Mouse (Mus musculus) kidney, postnatal 25 days (tissue): ENCODE results near the gene Wdr74.

Experiments
- DNase-seq, 2 experiments: peaks; one replicate each; pipeline ENCODE4 v3.0.0; 2021; ENCODE audit warnings: mixed read lengths in 2 of 2

The Wdr74 gene

DNA sequence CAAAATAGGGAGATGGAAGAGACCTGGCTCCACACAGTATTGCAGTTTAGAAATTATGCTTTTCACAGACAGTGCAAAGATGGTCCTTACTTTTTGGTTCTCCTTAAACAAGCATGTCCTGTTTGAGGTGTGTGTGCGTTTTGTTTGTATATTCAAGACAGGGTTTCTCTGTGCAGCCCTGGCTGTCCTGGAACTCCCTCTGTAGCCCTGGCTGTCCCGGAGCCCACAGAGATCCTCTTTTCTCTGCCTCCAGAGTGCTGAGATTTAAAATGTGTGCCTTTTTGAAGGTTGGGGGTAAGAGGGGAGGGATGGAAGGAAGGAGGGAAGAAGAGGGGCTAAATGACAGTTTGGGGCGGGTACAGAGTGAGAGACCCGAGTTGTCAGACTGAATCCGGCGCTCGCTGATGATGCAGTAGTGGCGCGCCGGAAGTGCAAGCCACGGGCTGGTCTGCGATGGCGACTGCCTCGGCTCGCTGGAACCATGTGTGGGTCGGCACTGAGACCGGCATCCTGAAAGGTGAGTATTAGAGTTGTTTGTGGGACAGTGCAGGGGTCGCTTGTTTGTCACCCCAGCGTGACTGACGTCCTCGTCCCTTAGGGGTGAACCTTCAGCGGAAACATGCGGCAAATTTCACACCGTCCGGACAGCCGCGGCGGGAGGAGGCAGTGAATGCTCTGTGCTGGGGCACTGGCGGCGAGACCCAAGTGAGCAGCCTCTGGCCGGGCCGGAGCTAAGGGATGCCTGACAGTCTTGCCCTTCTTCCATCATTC is at the start of gene Wdr74:
Gene Wdr74 (plus strand): TSS at position 439 of the 771 bp plus-strand sequence.
- DNase-seq = peak; percentile 94 to 95

DNA sequence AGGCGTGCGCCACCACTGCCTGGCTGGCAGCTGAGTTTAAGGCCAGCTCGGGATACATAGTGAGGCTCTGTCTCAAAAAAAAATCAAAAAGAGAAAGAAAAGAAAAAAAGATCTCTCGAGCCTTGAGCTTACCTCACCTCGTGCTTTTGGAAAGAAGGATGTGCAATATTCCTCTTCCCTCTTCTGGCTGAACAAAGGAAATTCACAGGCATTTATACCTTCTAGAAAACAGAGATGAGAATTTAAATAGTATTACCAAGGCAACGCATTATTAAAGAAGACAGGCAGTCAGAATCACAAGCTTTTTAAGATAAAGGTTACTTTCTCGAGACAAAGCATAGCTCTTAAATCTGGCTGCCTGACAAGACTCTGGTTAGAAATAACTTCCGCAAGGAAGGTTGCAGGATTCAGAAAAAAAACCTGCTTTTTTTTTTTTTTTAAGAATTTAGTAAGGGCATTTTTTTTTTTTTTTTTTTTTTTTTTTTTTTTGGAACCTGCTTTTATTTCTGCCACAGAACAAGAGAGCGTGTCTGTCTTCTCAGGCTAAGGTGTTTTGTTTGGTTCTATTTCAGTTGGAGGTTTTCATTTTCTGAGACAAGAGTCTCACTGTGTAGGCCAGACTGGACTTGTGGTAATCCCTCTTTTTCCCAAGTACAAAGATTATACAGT is 43.6 kb upstream of the Wdr74 start:
- no peak for DNase-seq

DNA sequence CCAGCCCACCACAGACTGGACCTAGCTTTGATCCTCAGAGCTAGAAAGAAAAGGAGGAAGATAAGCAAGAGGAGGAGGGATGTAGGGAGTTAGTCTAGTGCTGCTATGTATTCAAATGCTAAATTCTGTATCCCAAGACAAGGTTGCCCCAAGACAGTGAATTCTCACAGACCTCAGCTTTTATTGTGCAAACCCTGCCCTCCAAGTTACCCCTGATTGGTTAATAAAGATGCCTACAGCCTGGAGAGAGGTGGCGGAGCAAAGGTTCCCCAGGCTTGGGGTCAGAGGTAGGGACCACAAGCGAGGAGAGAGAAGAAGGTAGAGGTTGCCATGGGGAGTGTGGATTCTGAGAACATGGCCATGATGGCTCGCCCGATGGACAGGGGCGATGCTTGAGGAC is 42.9 kb upstream of the Wdr74 start:
- no peak for DNase-seq

DNA sequence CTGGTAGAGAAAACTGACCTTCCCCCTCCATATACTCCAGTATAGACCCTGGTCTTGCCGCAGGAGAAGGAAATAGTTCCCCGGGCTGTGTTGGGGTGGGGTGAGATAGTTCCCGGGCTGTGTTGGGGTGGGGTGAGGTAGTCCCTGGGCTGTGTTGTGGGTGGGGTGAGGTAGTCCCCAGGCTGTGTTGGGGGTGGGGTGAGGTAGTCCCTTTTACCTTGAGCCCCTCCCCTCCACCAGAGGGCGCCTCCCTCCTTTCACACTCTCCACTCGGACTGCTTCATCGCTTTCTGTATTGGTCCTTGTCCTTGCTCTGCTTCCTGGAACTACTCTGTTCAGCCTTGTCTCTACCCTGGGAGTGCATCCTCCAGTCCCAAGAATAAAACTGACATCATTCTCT is 40.3 kb upstream of the Wdr74 start:
- peak; percentile 80 to 83 for DNase-seq

DNA sequence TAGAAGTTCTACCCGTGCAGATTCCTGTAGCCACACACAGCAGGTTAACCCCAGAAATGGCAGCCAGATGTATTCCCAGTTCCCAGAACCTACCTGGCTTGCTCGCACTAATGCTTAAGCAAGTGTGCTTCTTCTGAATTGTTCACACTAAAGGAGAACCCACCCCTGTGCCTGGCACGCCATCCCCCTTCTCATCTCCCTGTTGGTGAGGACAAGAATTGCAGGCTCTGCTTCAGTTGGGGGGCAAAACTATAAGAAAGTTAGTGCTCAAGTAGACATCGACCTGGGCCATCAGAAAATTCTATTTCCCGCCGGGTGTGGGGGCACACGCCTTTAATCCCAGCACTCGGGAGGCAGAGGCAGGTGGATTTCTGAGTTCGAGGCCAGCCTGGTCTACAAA is 36.0 kb upstream of the Wdr74 start:
- DNase-seq = no peak

DNA sequence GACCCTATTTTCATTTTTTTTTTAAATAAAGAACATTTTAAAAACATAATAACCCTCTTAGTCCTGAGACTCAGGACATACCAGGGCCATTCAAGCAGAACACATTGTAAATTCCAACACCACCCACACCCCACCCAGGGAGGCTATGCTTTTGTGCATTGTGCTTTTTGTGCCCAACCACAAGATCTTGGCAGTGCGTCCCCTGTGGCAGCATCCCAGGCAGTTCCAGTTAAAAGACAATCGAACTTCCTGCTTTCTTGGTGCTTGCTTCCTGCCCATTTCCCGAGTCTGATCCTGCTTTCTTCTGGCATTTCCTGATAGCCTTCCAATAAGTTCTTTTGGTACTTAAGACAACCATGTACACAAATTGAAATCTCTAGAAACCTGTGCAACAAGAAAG is 33.2 kb upstream of the Wdr74 start:
- DNase-seq = peak; percentile 69 to 84

DNA sequence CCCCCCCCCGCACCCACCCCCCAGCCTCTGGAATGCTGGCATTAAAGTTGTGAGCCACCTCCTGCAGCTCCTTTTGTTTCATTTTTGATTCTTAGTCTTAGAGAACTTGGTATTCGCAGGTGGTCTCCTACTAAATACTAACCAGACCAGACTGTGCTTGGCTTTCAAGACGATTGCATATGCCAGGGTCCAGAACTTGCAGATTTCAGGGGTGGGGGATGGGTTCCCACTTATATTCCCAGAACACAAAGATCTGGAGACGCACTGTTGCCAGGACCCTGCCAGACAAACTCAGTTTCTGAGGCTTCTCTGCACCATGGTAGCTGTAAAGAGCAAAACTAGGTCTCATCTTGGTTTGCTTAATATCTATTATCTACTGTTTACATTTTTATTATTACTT is 32.1 kb upstream of the Wdr74 start:
- no peak for DNase-seq

DNA sequence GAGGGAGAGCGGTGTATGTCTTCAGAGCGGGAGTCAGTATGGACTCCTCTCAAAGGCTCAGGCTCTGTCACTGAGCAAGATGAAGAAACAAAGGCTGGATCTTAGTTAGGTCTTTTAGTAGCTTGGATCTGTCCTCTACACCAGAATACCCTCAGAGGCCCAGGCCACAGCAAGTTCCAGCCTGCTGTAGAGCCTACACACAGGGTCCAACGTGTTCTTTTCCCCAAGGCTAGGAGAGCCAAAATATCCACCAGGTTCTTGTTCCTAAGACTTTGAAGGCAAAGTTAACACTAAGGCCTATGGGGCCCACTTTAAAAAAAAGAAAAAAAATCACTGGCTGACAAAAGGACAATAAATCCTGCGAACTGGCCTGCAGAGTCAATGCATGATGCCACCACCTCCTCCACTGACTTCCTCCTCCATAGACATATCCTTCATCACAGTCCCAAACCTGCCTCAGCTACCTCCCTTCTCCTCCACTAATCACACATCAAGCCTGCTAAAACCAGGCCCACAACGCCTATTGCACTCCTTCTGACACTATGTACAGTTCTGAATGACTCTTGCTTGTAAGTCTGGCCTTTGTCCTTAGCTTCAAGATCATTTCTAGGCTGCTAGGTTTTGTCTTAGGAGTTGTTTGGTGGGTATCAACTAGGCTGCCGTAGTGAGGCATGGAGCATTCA is 30.5 kb upstream of the Wdr74 start:
- no peak for DNase-seq

DNA sequence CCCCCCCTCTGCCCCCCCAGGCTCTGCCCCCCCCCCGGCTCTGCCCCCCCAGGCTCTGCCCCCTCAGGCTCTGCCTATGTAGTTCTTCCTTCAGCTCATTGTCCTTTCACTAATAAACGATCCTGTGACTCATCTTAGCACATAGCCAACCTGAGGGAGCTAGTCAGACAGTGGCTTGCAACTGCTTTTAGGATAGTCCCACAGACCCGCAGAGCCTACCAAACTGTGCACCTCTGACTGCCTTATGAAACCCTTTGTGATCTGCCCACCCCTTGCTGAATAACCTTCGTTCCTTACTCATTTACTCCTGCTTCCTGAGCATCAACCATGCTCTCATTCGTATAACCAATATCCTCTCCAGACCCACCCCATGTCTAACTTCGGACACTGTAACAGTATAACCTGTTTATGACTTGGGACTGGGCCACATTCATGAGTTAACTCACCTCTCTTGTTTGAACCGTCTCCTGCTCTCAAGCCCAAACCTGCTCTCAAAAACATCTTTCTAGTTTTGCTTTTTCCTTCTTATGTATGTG is 29.4 kb upstream of the Wdr74 start:
- no peak for DNase-seq

DNA sequence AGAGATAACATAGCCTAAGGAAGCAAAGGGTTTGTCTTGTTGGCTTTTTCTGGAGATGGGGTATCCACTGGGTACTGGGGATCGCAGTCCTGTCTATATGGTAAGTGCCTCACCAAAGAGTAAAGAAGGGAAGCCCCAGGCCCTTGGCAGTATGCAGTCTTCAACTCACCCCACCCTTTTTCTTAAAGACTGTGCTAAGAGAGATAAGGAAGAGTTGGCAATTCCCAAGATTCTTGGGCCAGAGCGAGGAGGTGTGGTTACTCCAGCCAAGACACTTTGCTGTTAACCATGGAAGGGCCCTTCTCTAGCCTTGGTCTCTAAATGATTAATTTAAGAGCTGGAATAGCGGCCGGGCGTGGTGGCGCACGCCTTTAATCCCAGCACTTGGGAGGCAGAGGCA is 28.7 kb upstream of the Wdr74 start:
- DNase-seq = no peak

DNA sequence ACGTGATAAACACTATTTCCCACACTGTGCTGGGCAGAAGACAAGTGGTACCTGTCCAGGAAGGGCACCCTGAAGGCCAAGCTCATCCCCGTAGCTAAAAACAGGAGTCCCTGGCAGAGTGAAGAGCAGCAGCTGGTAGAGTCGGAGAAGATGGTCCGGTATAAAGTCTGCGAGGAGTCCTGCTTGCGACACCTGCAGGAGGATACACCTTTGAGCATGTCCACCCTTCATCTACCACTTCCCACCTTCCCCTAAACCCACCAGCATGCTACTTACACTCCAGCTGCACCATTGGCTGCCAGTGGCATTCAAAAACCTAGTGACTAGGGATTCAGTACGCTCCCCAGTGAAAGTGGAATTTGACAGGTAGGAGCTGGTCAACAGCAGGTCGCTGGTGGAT is 26.7 kb upstream of the Wdr74 start:
- DNase-seq = no peak

DNA sequence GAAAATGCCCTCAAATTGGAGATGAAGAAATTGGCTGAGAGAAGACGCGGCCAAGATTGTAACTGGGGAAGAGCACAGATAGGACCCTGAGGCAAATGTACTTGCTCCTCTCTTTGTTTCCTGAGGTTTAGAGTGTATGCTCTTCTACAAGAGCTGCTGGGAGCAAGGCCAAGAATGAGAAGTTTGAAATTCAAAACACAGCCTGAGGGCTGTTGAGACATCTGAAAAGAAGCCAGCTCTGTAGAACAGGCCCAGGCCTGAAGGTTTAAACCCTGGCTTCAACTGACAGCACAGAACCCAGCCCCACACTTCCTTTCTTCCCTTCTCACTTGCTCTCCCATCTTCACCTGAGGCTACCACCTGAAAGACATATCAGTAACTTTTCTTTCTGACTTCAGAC is 25.6 kb upstream of the Wdr74 start:
- no peak for DNase-seq

DNA sequence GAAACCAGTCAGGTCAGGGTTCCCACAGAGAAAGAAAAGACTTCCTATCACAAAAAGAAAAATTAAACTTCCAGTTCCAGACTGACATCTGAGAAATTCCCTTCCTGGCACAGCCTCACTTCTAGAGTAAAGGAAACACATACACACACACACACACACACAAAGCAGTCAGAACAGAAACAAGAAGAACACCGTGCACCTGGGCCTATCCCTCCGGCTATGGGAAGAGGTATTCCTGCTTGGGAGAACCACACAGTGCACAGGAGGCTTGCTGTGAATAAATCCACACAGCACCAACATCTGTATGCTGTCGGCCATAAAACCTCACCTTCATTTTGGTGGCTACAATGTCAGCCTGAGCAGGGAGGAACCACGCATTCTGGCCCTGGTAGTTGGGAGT is 24.1 kb upstream of the Wdr74 start:
- DNase-seq = peak; percentile 25 to 53

DNA sequence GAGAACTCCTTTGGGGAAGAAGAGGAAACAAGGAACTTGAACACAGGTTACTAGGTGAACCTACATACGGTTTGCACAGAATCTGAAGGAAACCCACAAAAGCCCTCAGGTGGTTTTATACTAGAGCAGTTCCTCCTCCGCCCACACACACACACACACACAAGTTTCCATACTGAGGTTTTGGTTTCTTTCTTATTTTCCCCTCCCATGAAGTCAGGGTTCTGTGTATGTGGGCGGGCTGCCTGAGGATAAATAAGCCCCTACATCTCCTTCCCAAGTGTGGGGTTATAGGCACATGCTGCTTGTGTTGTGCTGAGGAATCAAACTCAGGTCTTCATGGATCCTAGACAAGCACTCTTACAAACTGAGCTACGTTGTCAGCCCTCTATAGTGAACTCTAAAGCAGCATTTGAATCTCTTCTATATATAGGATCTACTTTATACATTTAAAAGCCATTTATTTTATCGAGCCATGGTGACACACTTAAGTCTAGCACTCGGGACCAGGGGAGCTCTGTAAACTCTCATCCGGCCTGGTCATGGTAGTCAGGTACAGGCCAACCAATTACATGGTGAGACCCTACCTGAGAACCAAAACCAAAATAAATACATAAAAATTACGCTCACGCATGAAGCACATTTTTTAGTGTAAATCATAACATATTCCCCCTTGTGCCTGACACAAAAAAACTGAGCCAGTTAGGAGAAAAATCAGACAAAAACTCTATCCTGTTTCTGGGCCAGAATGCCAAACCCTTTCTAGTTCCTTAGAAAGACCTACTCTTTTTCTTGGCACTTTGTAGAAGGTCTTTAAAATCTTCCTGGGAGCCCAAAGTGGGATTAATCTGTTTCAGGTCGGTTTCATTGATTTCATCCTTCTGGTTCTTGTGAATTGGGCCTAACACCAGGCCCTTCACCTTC is 23.4 kb upstream of the Wdr74 start:
- no peak for DNase-seq

DNA sequence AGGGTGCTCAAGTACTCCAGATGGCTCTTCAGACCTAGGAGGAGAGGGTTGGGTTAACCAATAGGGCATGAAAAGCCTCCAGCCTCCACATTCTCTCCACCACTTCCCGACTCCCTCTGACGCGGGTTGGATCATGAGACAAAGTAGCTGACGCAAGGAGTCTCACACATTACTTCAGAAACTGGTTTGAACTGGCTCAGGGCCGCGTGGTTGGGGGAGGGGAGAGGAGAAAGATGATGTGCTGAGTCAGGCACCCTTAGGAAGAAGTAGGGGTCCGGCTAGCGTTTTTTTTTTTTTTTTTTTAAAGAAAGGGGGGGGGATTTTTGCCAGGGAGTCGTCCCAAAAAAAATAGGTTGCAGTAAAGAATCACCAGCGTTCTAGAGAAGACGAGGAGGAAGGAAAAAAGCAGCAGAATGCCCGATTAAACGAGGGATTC is 22.7 kb upstream of the Wdr74 start:
- DNase-seq = peak; percentile 85 to 94

DNA sequence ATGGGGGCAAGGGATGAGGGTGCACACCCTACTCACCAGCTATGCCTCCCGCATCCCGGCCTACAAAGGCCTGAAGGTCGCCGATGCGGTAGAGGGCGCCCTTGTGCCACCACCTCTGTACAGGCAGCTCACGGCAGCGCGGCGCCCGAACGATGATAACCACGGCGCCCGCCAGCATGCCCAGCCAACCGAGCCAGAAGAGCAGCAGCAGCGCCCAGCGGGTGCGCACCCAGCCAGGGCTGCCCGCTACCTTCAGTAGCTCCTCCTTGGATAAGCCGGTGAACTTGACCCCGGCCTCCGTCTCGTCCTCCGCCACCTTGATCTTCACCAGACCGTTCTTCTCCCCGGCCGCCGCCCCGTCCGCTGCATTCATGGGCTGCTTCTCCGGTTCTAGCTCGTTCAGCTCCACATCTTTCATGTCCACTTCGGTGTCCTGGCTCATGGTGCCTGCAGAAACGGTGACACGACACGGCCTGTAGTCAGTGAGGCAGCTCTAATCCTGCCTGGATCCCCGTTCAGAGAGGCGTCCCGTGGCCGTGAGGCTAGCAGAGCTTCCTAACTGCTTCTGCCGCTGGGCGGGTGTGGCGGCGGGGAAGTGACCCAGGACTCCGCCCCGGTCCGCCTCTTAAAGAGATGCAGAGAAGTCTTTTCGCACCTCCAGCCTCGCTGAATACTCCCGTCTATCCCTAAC is 22.2 kb upstream of the Wdr74 start:
- DNase-seq = peak; percentile 96 to 97

DNA sequence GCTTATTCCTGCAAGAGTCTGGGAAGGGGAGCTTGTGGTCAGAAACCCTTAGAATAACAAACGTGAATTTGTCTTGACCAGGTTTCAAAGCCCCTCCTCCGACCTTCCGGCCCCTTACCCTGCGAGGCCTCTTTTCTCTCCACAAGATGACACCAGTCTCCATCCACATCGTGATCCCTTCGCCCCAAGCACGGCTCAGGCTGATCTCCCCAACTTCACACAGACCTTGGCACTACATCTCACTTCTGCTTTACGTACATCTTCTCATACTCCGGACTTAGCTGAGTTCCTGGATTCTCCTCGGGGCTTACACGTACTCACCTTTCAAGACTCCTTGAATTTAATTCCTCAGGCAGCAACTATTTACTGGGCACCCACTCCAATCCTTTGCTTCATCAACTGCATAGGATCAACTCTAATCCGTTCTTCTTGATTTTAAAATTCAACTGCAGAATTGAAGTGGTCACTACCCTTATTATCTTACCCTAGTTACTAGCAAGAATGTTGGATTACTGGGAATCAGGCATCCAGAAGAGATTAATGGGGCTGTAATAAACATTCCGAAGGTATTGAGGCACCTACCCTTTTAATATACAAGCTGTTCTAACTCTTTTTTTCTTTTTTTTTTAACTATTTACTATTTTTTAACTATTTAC is 21.5 kb upstream of the Wdr74 start:
- no peak for DNase-seq

DNA sequence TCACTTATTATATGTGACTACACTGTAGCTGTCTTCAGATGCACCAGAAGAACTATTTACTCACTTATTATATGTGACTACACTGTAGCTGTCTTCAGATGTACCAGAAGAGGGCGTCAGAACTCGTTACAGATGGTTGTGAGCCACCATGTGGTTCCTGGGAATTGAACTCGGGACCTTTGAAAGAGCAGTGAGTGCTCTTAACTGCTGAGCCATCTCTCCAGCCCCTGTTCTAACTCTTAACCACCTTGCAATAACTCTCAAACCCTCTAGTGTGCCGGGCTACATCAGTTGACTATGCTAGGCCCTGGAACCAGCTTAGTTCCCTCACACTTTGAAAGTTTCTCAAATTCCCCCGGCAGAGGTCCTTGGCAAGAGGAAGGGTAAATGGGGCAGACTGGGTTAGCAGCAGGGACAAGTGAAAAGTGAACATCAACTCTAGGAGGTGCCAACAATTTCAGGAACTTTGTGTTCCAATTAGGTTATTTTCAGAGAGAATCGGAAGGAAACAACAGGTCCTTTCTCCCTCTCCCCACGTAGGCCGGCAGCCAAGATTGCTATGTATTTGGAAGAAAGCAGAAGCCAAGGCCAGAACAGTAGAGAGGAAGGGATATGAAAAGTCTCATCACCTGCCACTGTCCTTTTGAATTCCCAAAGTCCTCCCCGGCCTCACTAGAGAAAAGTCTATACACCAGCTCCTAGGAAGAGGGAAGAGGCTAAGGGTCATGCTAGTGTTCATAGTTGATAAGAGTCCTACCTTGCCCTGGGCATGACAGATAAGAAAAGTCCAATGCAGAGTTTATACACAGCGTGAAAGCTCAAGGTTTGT is 20.8 kb upstream of the Wdr74 start:
- peak; percentile 56 to 78 for DNase-seq

DNA sequence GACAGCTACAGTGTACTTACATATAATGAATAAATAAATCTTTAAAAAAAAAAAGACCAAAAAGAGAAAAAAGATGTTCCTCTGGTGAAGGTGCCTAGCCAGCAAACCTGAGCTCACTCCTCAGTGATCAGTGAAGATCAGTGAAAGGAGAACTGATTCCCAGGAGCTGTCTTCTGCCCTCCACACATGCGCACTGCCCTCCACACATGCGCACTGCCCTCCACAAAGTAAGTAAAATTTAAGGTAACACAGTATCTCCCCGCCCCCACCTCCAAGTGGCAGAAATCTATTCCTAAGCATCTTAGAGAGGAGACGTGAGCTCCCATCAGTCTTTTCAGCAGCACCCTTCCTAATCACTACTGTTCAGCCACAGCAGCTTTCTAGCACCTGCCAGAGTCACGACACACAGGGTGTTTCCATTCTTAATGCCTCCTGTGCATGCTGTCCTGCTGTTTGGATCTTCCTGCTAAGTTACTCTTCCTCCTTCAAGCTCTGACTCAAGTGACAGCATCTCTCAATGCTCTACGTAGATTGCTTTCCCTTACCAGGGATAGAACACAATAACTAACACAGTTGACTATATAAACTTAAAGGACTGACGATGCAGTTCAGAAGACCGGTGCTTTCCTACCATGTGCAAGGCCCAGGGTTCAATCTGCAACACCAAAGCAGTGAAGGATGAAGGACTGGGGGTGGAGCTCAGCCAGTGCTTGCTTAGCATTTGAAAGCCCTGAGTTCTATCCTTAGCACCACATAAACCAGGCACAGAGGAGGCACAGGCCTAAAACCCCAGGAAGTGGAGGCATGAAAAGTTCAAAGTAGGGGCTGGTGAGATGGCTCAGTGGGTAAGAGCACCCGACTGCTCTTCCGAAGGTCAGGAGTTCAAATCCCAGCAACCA is 19.5 kb upstream of the Wdr74 start:
- no peak for DNase-seq
